Mouse (Mus musculus) hindbrain, embryonic 11.5 days (tissue): Measurements from ENCODE around the gene Fastkd5. TPM values are rescaled to one million over a fixed set of nuclear protein-coding genes. Genes with fewer than 3 reads are reported as not detected.

ENCODE experiments used
- polyA plus RNA-seq: library from polyadenylated mRNA; unstranded; fragments of >200 nt; fragmentation: Nextera tagmentation; extraction: Ambion mirVana; gene quantifications from 2 replicates; pipeline ENCODE4 v1.2.1, GENCODE M21; 2014

The Fastkd5 gene
- polyA plus RNA-seq, 1 experiment from 2014 or later = 20.2 TPM

Other genes starting within 250 kb of the Fastkd5 start
- gene Cpxm1, start 232.5 kb downstream of the Fastkd5 start, polyA plus RNA-seq = 31.8 and 32.1 TPM in 2 replicates
- not detected in 2 replicates for gene Gm28372, start 224.8 kb downstream of the Fastkd5 start, polyA plus RNA-seq
- not detected in 2 replicates for gene 1700020A23Rik, start 224.8 kb downstream of the Fastkd5 start, polyA plus RNA-seq
- gene Tmem239, start 223.5 kb downstream of the Fastkd5 start, polyA plus RNA-seq = not detected in 2 replicates
- gene Vps16, start 205.7 kb downstream of the Fastkd5 start, polyA plus RNA-seq = 70.2 and 78.5 TPM in 2 replicates
- 8.1 and 10.3 TPM in 2 replicates for gene Pced1a, start 205.3 kb downstream of the Fastkd5 start, polyA plus RNA-seq
- 102 TPM in 2 replicates for gene Ptpra, start 179.7 kb downstream of the Fastkd5 start, polyA plus RNA-seq
- 77.4 and 86.5 TPM in 2 replicates for gene Mrps26, start 66.3 kb downstream of the Fastkd5 start, polyA plus RNA-seq
- gene Oxt, start 53.9 kb downstream of the Fastkd5 start, polyA plus RNA-seq = not detected in 2 replicates
- gene Avp, start 47.5 kb downstream of the Fastkd5 start, polyA plus RNA-seq = not detected in 2 replicates
- 16.3 and 17.3 TPM in 2 replicates for gene Ubox5, start within 50 bp of the Fastkd5 start, polyA plus RNA-seq
- 0.98 and 1.6 TPM in 2 replicates for gene Lzts3, start 12.8 kb upstream of the Fastkd5 start, polyA plus RNA-seq
- 50.2 and 57.7 TPM in 2 replicates for gene Ddrgk1, start 34.6 kb upstream of the Fastkd5 start, polyA plus RNA-seq
- gene Itpa, start 37.6 kb upstream of the Fastkd5 start, polyA plus RNA-seq = 132 and 137 TPM in 2 replicates
- 0.15 and 0.39 TPM in 2 replicates for gene Slc4a11, start 67.5 kb upstream of the Fastkd5 start, polyA plus RNA-seq